Mouse (Mus musculus) thymus, adult 2 months (tissue): ENCODE measurements around the gene Tor1aip2.

Source experiments
- CTCF ChIP-seq: fragments of 200-500 bp; IDR thresholded peaks from 2 replicates; pipeline ENCODE4 v1.5.1; 2012; ENCODE audit warnings: mild to moderate bottlenecking, control low read depth, low read length, moderate library complexity, borderline replicate concordance; ENCODE audit not compliant: control insufficient read depth, poor library complexity, insufficient read depth; ENCODE audit errors: extremely low read depth
- POLR2A ChIP-seq: fragments of 200-500 bp; IDR thresholded peaks from 2 replicates; pipeline ENCODE4 v1.6.1; 2012; ENCODE audit warnings: mild to moderate bottlenecking, low read length, control low read depth, moderate library complexity; ENCODE audit not compliant: control insufficient read depth, poor library complexity, insufficient read depth; ENCODE audit errors: extremely low read depth

- TF ChIP-seq POLR2A: no peak
- no peak for TF ChIP-seq CTCF
Measured at GRCm38 (mm10) chr1:156105381-156105780, 70.2 kb downstream of the Tor1aip2 start.
